21 mouse cellular contexts compared by ENCODE assay signal in the genomic region with DNA sequence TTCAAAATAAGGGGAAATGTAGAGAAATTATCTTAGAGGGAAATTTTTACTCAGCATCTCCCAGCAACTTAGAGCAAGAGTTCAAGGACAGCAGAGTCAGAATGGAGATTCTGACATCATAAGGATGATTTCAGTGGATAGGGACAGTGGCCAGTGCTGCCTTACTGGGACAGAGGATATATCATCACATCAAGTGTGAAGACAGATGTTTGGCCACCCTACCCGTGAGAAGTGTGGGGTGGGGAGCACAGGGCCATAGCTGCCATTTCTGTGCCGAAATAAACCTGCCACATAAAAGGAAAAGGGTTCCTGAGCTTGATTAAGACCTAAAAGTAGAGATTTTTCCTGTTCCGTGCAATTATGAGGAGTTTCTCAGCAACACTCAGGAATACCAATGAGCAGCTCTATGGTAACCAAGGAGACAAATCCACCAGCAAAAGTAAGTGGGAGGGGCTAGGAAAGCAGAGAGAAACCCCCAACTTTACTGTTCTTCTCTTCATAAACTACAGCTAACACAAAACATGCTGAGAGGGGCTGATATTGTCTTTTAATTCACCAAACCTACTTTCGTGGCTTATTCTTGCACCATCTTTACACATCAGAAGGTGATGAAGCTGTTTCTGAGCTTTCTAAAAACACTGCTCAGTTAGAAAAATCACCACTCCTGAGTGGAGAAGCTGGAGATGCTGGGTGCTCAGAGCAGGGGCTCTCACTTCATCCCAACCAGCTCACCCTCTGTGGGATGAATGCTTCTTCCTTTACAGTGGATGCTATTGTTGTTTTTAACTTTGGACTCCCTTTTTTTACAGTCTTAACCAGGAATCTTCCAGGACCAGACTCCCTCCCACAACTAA.
DNase-seq lines count a peak whose midpoint lies in the region; ATAC-seq lines count a peak whose summit lies in the region.
"Had no signal": no experiment of that assay in that cellular context is flagged by ENCODE, and none has a peak within 500 bp of the region (broad histone marks: within the 10 kb centered on the region; RNA-seq: fewer than 3 reads in every experiment).

No protein-coding gene starts in this region.

- no peak overlapping the region for H3K27ac ChIP-seq in neural tube, embryonic 14.5 days (ENCODE audit: low read depth, low read length)
- H3K27ac ChIP-seq in midbrain, embryonic 11.5 days (ENCODE audit: low read depth, low read length), result no peak overlapping the region
- H3K27ac ChIP-seq: embryonic facial prominence, embryonic 12.5 days; gastrocnemius, adult 2 months; heart, embryonic 15.5 days; limb, embryonic 15.5 days; stomach, embryonic 15.5 days had no signal

- ATAC-seq in neural tube, embryonic 14.5 days (ENCODE audit: low read depth), result peak; percentile 58; the same call in 1 of the 2 replicates
- peak; percentile 89 for ATAC-seq in midbrain, embryonic 11.5 days (ENCODE audit: low FRiP score)
- ATAC-seq: CD4-positive, CD25-positive, alpha-beta regulatory T cell, adult 4 months had no signal

- no peaks in the 10 kb centered on the region for H3K9me3 ChIP-seq in neural tube, embryonic 14.5 days (ENCODE audit: control insufficient read depth, low read length)
- no peaks in the 10 kb centered on the region for H3K9me3 ChIP-seq in midbrain, embryonic 11.5 days (ENCODE audit: control insufficient read depth, low read length)
- H3K9me3 ChIP-seq: embryonic facial prominence, embryonic 12.5 days; G1E; heart, embryonic 15.5 days; limb, embryonic 15.5 days; megakaryocyte, embryonic 14.5 days; stomach, embryonic 15.5 days had no signal

- peak; percentile 9 for DNase-seq in adrenal gland, adult 2 months
- DNase-seq in adrenal gland, adult 8-10 months, result no peak
- no peak for DNase-seq in neural tube, embryonic 10.5 days (ENCODE audit: extremely low spot score, low spot score)
- peak; percentile 85 for DNase-seq in midbrain, embryonic 11.5 days (ENCODE audit: low spot score, missing footprints)
- peak; percentile 45 for DNase-seq in telencephalon, adult 2 months (ENCODE audit: low read depth, low spot score)
- DNase-seq in cerebellum, adult 9-10 months, result no peak
- no peak for DNase-seq in layer of hippocampus, postnatal 14 days (ENCODE audit: low spot score in 2 of 2)
- DNase-seq: cerebellum, adult 11-12 months; gastrocnemius, adult 2 months; kidney, adult 18-20 months; kidney, postnatal 25 days; lung, postnatal 14 days; thymus, postnatal 36 days had no signal

- H3K27me3 ChIP-seq in neural tube, embryonic 14.5 days (ENCODE audit: control insufficient read depth, insufficient read depth, low read length), result no peaks in the 10 kb centered on the region
- H3K27me3 ChIP-seq in midbrain, embryonic 11.5 days (ENCODE audit: control insufficient read depth, insufficient read depth, low read length), result no peaks in the 10 kb centered on the region
- H3K27me3 ChIP-seq: embryonic facial prominence, embryonic 12.5 days; heart, embryonic 15.5 days; limb, embryonic 15.5 days; megakaryocyte, embryonic 14.5 days; stomach, embryonic 15.5 days had no signal

- 32% methylated on average over 4 of the region's 4 CpGs for WGBS in neural tube, embryonic 14.5 days
- 14% methylated on average over 4 of the region's 4 CpGs for WGBS in midbrain, embryonic 11.5 days

- no peaks in the 10 kb centered on the region for H3K36me3 ChIP-seq in neural tube, embryonic 14.5 days (ENCODE audit: control insufficient read depth, insufficient read depth, low read length)
- no peaks in the 10 kb centered on the region for H3K36me3 ChIP-seq in midbrain, embryonic 11.5 days (ENCODE audit: control insufficient read depth, insufficient read depth, low read length)
- H3K36me3 ChIP-seq: embryonic facial prominence, embryonic 12.5 days; G1E; heart, embryonic 15.5 days; limb, embryonic 15.5 days; stomach, embryonic 15.5 days had no signal

- H3K4me3 ChIP-seq in neural tube, embryonic 14.5 days (ENCODE audit: low read depth, low read length), result no peak overlapping the region
- H3K4me3 ChIP-seq in midbrain, embryonic 11.5 days (ENCODE audit: low read depth, low read length), result no peak overlapping the region
- H3K4me3 ChIP-seq: embryonic facial prominence, embryonic 12.5 days; gastrocnemius, adult 2 months; heart, embryonic 15.5 days; limb, embryonic 15.5 days; megakaryocyte, embryonic 14.5 days; stomach, embryonic 15.5 days had no signal

- no peak overlapping the region for H3K4me2 ChIP-seq in neural tube, embryonic 14.5 days (ENCODE audit: low read depth, low read length)
- H3K4me2 ChIP-seq in midbrain, embryonic 11.5 days, result no peak overlapping the region
- H3K4me2 ChIP-seq: embryonic facial prominence, embryonic 12.5 days; heart, embryonic 15.5 days; limb, embryonic 15.5 days; stomach, embryonic 15.5 days had no signal

- no peak overlapping the region for H3K9ac ChIP-seq in neural tube, embryonic 14.5 days (replicated peaks; ENCODE audit: low read depth, low read length)
- no peak overlapping the region for H3K9ac ChIP-seq in midbrain, embryonic 11.5 days (ENCODE audit: low read length)
- H3K9ac ChIP-seq: embryonic facial prominence, embryonic 12.5 days; heart, embryonic 15.5 days; limb, embryonic 15.5 days; stomach, embryonic 15.5 days had no signal

- H3K4me1 ChIP-seq in neural tube, embryonic 14.5 days (ENCODE audit: control insufficient read depth, insufficient read depth, low read length), result no peaks in the 10 kb centered on the region
- H3K4me1 ChIP-seq in midbrain, embryonic 11.5 days (ENCODE audit: control insufficient read depth, insufficient read depth, low read length), result peaks cover 11% of the 10 kb centered on the region
- H3K4me1 ChIP-seq: embryonic facial prominence, embryonic 12.5 days; heart, embryonic 15.5 days; limb, embryonic 15.5 days; megakaryocyte, embryonic 14.5 days; stomach, embryonic 15.5 days had no signal

Comparison
In these comparisons a context has a peak if more than half of its experiments do, and no peak if none do; other contexts are left out.
1. DNase-seq: peak in adrenal gland, adult 2 months (single experiment), midbrain, embryonic 11.5 days (single experiment) and telencephalon, adult 2 months (single experiment); none in adrenal gland, adult 8-10 months (single experiment), neural tube, embryonic 10.5 days (single experiment), cerebellum, adult 9-10 months (single experiment) and layer of hippocampus, postnatal 14 days (0 of 2).